Comparison of ENCODE assay signal across 8 mouse cellular contexts in genomic region chr16:4607818-4608531, GRCm38 (mm10). TPM values are rescaled to one million over a fixed set of nuclear protein-coding genes. Genes with fewer than 3 reads are reported as not detected.
A peak's percentile ranks its signal among the peaks of the same experiment; 100 is the strongest.
DNase-seq lines count a peak whose midpoint lies in the region; ATAC-seq and TF ChIP-seq lines count a peak whose summit lies in the region.

No protein-coding gene starts in this region.

- H3K9me3 ChIP-seq in E14TG2a.4 (ENCODE audit: low read length): no peaks in the 10 kb centered on the region
- H3K9me3 ChIP-seq in forebrain, embryonic 13.5 days (replicated peaks): no peaks in the 10 kb centered on the region
- H3K9me3 ChIP-seq in lung, embryonic 16.5 days (ENCODE audit: control insufficient read depth, low read length): no peaks in the 10 kb centered on the region

- H3K9ac ChIP-seq in forebrain, embryonic 13.5 days: no peak overlapping the region
- no peak overlapping the region for H3K9ac ChIP-seq in lung, embryonic 16.5 days (ENCODE audit: low read length)

- TF ChIP-seq CTCF in E14TG2a.4 (conservative IDR thresholded peaks at IDR 0.05; ENCODE audit: low read length): peak; percentile 89
- TF ChIP-seq CTCF in layer of hippocampus, adult 2 months (conservative IDR thresholded peaks at IDR 0.05): peak; percentile 98; the same call in 1 of the 2 replicates

- no peak overlapping the region for H3K4me2 ChIP-seq in forebrain, embryonic 13.5 days
- H3K4me2 ChIP-seq in lung, embryonic 16.5 days (ENCODE audit: low read depth, low read length): no peak overlapping the region

- H3K4me1 ChIP-seq in E14TG2a.4 (replicated peaks; ENCODE audit: low read depth, low read length): peaks cover 92% of the 10 kb centered on the region
- peaks cover 45% of the 10 kb centered on the region for H3K4me1 ChIP-seq in forebrain, embryonic 13.5 days
- H3K4me1 ChIP-seq in lung, embryonic 16.5 days (replicated peaks; ENCODE audit: control insufficient read depth, insufficient read depth, low read length): peaks cover 54% of the 10 kb centered on the region

- WGBS in forebrain, embryonic 13.5 days: 60% methylated on average over 9 of the region's 9 CpGs
- WGBS in lung, embryonic 16.5 days: 47% methylated on average over 9 of the region's 9 CpGs

- H3K4me3 ChIP-seq in E14TG2a.4 (replicated peaks; ENCODE audit: low read length): peak overlapping the region; percentile 49
- H3K4me3 ChIP-seq in forebrain, embryonic 13.5 days: no peak overlapping the region
- no peak overlapping the region for H3K4me3 ChIP-seq in layer of hippocampus, adult 2 months
- no peak overlapping the region for H3K4me3 ChIP-seq in lung, embryonic 16.5 days (ENCODE audit: low read length)

- peaks cover 59% of the 10 kb centered on the region for H3K36me3 ChIP-seq in E14TG2a.4 (ENCODE audit: insufficient read depth, low read length)
- peaks cover 41% of the 10 kb centered on the region for H3K36me3 ChIP-seq in forebrain, embryonic 13.5 days (ENCODE audit: poor library complexity, severe bottlenecking)
- peaks cover 10% of the 10 kb centered on the region for H3K36me3 ChIP-seq in lung, embryonic 16.5 days (ENCODE audit: control insufficient read depth, insufficient read depth, low read length)

- H3K27ac ChIP-seq in forebrain, embryonic 13.5 days: no peak overlapping the region
- peak overlapping the region; percentile 3; the same call in 1 of the 2 replicates for H3K27ac ChIP-seq in layer of hippocampus, adult 2 months
- peak overlapping the region; percentile 50; the same call in 1 of the 2 replicates for H3K27ac ChIP-seq in lung, embryonic 16.5 days (ENCODE audit: low read length)

- DNase-seq in c-Kit-positive CD71-positive TER-119-negative erythroid progenitor cells, embryonic 14.5 days (ENCODE audit: low read depth): peak; percentile 71
- peak; percentile 89 for DNase-seq in heart, postnatal 4 days
- peak; percentile 80 to 83 for DNase-seq in layer of hippocampus, adult 2 months (ENCODE audit: low spot score in 2 of 2)
- peak; percentile 66 for DNase-seq in ovary, postnatal 10 days (ENCODE audit: low spot score)
- peak; percentile 88 for DNase-seq in thymus, postnatal 0 days (ENCODE audit: low spot score)

- H3K27me3 ChIP-seq in E14TG2a.4 (ENCODE audit: insufficient read depth, low read length): no peaks in the 10 kb centered on the region
- no peaks in the 10 kb centered on the region for H3K27me3 ChIP-seq in forebrain, embryonic 13.5 days
- H3K27me3 ChIP-seq in lung, embryonic 16.5 days (ENCODE audit: control insufficient read depth, insufficient read depth, low read depth, low read length): no peaks in the 10 kb centered on the region

- ATAC-seq in forebrain, embryonic 13.5 days: peak; percentile 55
- ATAC-seq in lung, embryonic 16.5 days (ENCODE audit: low read depth): peak; percentile 51

RNA-seq across cellular contexts. Expression of gene Glis2, which starts 13.5 kb away (rescaled TPM):
- 16.7 and 19.4 TPM in 2 replicates for polyA plus RNA-seq in forebrain, embryonic 13.5 days (2015; fragmentation: Nextera tagmentation; extraction: Ambion mirVana)
- total RNA-seq in heart, postnatal 4 days (2021): 10 to 100 TPM; 35.3 to 43.8 TPM
- total RNA-seq in layer of hippocampus, adult 2 months (2021): 10 to 100 TPM; 11.0 to 13.9 TPM
- 21.3 and 23.7 TPM in 2 replicates for polyA plus RNA-seq in lung, embryonic 16.5 days (2015; fragmentation: Nextera tagmentation; extraction: Ambion mirVana)
- 3.6 and 5.3 TPM in 2 replicates for polyA plus RNA-seq in thymus, postnatal 0 days (2015; fragmentation: Nextera tagmentation; extraction: Ambion mirVana)

RNA-seq across cellular contexts. Expression of gene Pam16, which starts 16.8 kb away (rescaled TPM):
- polyA plus RNA-seq in forebrain, embryonic 13.5 days (2015; fragmentation: Nextera tagmentation; extraction: Ambion mirVana): 142 and 149 TPM in 2 replicates
- total RNA-seq in heart, postnatal 4 days (2021): 10 to 100 TPM; 89.5 to 92.6 TPM
- total RNA-seq in layer of hippocampus, adult 2 months (2021): 10 to 100 TPM; 72.3 to 75.2 TPM
- 89.9 and 96.2 TPM in 2 replicates for polyA plus RNA-seq in lung, embryonic 16.5 days (2015; fragmentation: Nextera tagmentation; extraction: Ambion mirVana)
- polyA plus RNA-seq in thymus, postnatal 0 days (2015; fragmentation: Nextera tagmentation; extraction: Ambion mirVana): 147 and 155 TPM in 2 replicates

RNA-seq across cellular contexts. Expression of gene Vasn, which starts 31.8 kb away (rescaled TPM):
- polyA plus RNA-seq in forebrain, embryonic 13.5 days (2015; fragmentation: Nextera tagmentation; extraction: Ambion mirVana): 2.3 and 2.7 TPM in 2 replicates
- total RNA-seq in heart, postnatal 4 days (2021): 10 to 100 TPM; 17.7 to 18.2 TPM
- total RNA-seq in layer of hippocampus, adult 2 months (2021): 1 to 10 TPM; 5.7 to 6.2 TPM
- polyA plus RNA-seq in lung, embryonic 16.5 days (2015; fragmentation: Nextera tagmentation; extraction: Ambion mirVana): 28.5 and 30.4 TPM in 2 replicates
- 2.0 and 2.4 TPM in 2 replicates for polyA plus RNA-seq in thymus, postnatal 0 days (2015; fragmentation: Nextera tagmentation; extraction: Ambion mirVana)

RNA-seq across cellular contexts. Expression of gene Dnaja3, which starts 31.8 kb away (rescaled TPM):
- polyA plus RNA-seq in forebrain, embryonic 13.5 days (2015; fragmentation: Nextera tagmentation; extraction: Ambion mirVana): 48.0 and 53.2 TPM in 2 replicates
- total RNA-seq in heart, postnatal 4 days (2021): 10 to 100 TPM; 82.7 to 84.7 TPM
- 10 to 100 TPM; 61.2 to 65.4 TPM for total RNA-seq in layer of hippocampus, adult 2 months (2021)
- 61.3 and 61.9 TPM in 2 replicates for polyA plus RNA-seq in lung, embryonic 16.5 days (2015; fragmentation: Nextera tagmentation; extraction: Ambion mirVana)
- polyA plus RNA-seq in thymus, postnatal 0 days (2015; fragmentation: Nextera tagmentation; extraction: Ambion mirVana): 47.3 and 48.7 TPM in 2 replicates

RNA-seq across cellular contexts. Expression of gene Tfap4, which starts 48.3 kb away (rescaled TPM):
- 15.7 and 17.3 TPM in 2 replicates for polyA plus RNA-seq in forebrain, embryonic 13.5 days (2015; fragmentation: Nextera tagmentation; extraction: Ambion mirVana)
- total RNA-seq in heart, postnatal 4 days (2021): 1 to 10 TPM; 3.5 to 4.7 TPM
- 1 to 10 TPM; 5.3 to 6.8 TPM for total RNA-seq in layer of hippocampus, adult 2 months (2021)
- polyA plus RNA-seq in lung, embryonic 16.5 days (2015; fragmentation: Nextera tagmentation; extraction: Ambion mirVana): 13.2 and 15.5 TPM in 2 replicates
- polyA plus RNA-seq in thymus, postnatal 0 days (2015; fragmentation: Nextera tagmentation; extraction: Ambion mirVana): 16.5 and 19.7 TPM in 2 replicates
